Mouse (Mus musculus) gastrocnemius, postnatal 14 days (tissue): ENCODE results near the gene Kif22. TPM values are rescaled to one million over a fixed set of nuclear protein-coding genes. Genes with fewer than 3 reads are reported as not detected.
"Not testable (repeated sequence)": the region's sequence is repeated elsewhere in the genome, so short reads cannot be mapped to it uniquely, and the experiment has no call there.

Source experiments
- DNase-seq: peaks from one replicate; pipeline ENCODE4 v3.0.0; 2021; ENCODE audit warnings: mixed read lengths
- intact Hi-C: fragments of 180-260 bp; cut with DNase I; formaldehyde crosslinking; loops from one replicate; pipeline ENCODE4 v1.15.1; 2025; ENCODE audit warnings: low total_unique reads
- long read RNA-seq, 2 experiments: library from polyadenylated mRNA; stranded (forward); transcript quantifications; one replicate each; pipeline ENCODE4 v2.0.0; 2021
- total RNA-seq, 2 experiments: library from RNA; stranded (reverse); gene quantifications; 2 replicates each; pipeline ENCODE4 v1.2.3; 2021

The Kif22 gene
- 1 to 10 TPM; 5.1 to 6.0 TPM for total RNA-seq
- long read RNA-seq, experiment 1, transcript Kif22-201 (14 exons, 2,115 nt) = major isoform, 8 of 10 reads
- long read RNA-seq, experiment 1, partial matches to known transcripts = 0 of 10 reads
- long read RNA-seq, experiment 1, other reads (novel, unspliced or antisense) = 1 of 10 reads
- long read RNA-seq, experiment 2, transcript Kif22-201 (14 exons, 2,115 nt) = major isoform, 10 of 14 reads
- long read RNA-seq, experiment 2, partial matches to known transcripts = 2 of 14 reads
- long read RNA-seq, experiment 2, other reads (novel, unspliced or antisense) = 1 of 14 reads

- DNase-seq = peak; percentile 88
- intact Hi-C loops = no loop called here
Observed at GRCm38 (mm10) chr7:127041851-127042672, at the start of gene Kif22. TSS of gene Kif22 (minus strand) at chr7:127042471.

- intact Hi-C loops = no loop called here
- no peak for DNase-seq
Observed at GRCm38 (mm10) chr7:127091114-127091896, 49.0 kb upstream of the Kif22 start, which contains the start of gene AI467606. TSS of gene AI467606 (plus strand) at chr7:127091359.

GRCm38 (mm10) chr7:127090154-127091113 lies 48.2 kb upstream of the Kif22 start:
- no peak for DNase-seq
- intact Hi-C loops = no loop called here

- DNase-seq = no peak
- intact Hi-C loops = no loop called here
Observed at GRCm38 (mm10) chr7:127088901-127089845, 46.9 kb upstream of the Kif22 start.

GRCm38 (mm10) chr7:127088083-127088482 lies 45.8 kb upstream of the Kif22 start:
- no peak for DNase-seq
- intact Hi-C loops = no loop called here

GRCm38 (mm10) chr7:127087278-127088010 lies 45.2 kb upstream of the Kif22 start, which contains the start of gene Zg16:
TSS of gene Zg16 (minus strand) at chr7:127087328.
- intact Hi-C loops, DNase-seq: not testable (repeated sequence)

- intact Hi-C loops, DNase-seq: not testable (repeated sequence)
Observed at GRCm38 (mm10) chr7:127085751-127086150, 43.5 kb upstream of the Kif22 start.

- intact Hi-C loops = no loop called here
- no peak for DNase-seq
Observed at GRCm38 (mm10) chr7:127084794-127085193, 42.5 kb upstream of the Kif22 start.

- intact Hi-C loops = no loop called here
Observed at GRCm38 (mm10) chr7:127083689-127084088, 41.4 kb upstream of the Kif22 start.

GRCm38 (mm10) chr7:127082995-127083394 lies 40.7 kb upstream of the Kif22 start:
- intact Hi-C loops = no loop called here
- DNase-seq = no peak

More at GRCm38 (mm10) chr7:127083689-127084088, 41.4 kb upstream of the Kif22 start:
- DNase-seq = no peak

GRCm38 (mm10) chr7:127082271-127082670 lies 40.0 kb upstream of the Kif22 start:
- intact Hi-C loops = no loop called here
- no peak for DNase-seq

- intact Hi-C loops = no loop called here
- DNase-seq = no peak
Observed at GRCm38 (mm10) chr7:127080045-127080444, 37.8 kb upstream of the Kif22 start.

- no peak for DNase-seq
- intact Hi-C loops = no loop called here
Observed at GRCm38 (mm10) chr7:127077692-127078091, 35.4 kb upstream of the Kif22 start.

GRCm38 (mm10) chr7:127076188-127076587 lies 33.9 kb upstream of the Kif22 start:
- intact Hi-C loops = no loop called here
- no peak for DNase-seq

- intact Hi-C loops = no loop called here
- no peak for DNase-seq
Observed at GRCm38 (mm10) chr7:127073221-127073620, 30.9 kb upstream of the Kif22 start.

- DNase-seq = no peak
- intact Hi-C loops = no loop called here
Observed at GRCm38 (mm10) chr7:127070871-127071413, 28.7 kb upstream of the Kif22 start.

- intact Hi-C loops = no loop called here
- DNase-seq = no peak
Observed at GRCm38 (mm10) chr7:127066317-127066716, 24.0 kb upstream of the Kif22 start.
